Mouse (Mus musculus) splenic B cell, adult 2 months (primary cell): ENCODE data around the gene Oas1f.
A peak's percentile ranks its signal among the peaks of the same experiment; 100 is the strongest.
"Not testable (repeated sequence)": the region's sequence is repeated elsewhere in the genome, so short reads cannot be mapped to it uniquely, and the experiment has no call there.

Source experiments
- DNase-seq: peaks from one replicate; pipeline ENCODE4 v3.0.0-alpha.2; 2011; ENCODE audit warnings: low read depth, low spot score
- H3K27me3 ChIP-seq: 2 replicates; pipeline ENCODE4 v1.6.1; 2012; ENCODE audit warnings: mild to moderate bottlenecking, low read length, moderate library complexity, mixed read lengths; ENCODE audit not compliant: control insufficient read depth, poor library complexity, insufficient read depth, severe bottlenecking
- H3K36me3 ChIP-seq: 2 replicates; pipeline ENCODE4 v1.6.1; 2012; ENCODE audit warnings: mild to moderate bottlenecking, low read length, moderate library complexity, mixed read lengths; ENCODE audit not compliant: control insufficient read depth, poor library complexity, insufficient read depth, severe bottlenecking

Gene Oas1f

DNA sequence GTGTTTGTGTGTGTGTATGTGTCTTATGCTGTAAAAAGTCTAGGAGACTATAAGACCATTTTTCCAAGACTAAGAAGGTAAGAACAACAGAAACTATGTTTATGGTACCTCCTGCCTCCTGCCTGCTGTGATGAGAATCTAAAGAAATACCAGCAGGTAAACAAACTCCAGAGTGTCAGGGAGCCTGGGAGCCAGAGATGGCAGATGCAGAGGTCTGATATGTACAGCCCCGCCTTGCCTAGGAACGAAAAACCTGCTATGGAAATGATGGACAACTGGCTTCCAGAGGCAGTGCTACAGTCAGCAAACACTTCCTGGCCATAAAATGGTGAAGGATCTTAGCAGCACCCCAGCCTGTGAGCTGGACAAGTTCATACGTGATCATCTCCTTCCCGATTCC, at the start of gene Oas1f:
Gene Oas1f (plus strand): TSS at position 301 of the 400 bp plus-strand sequence.
- no peak for DNase-seq
- Histone ChIP-seq H3K36me3 (no peaks in the 10 kb centered on the region), H3K27me3 (no peaks in the 10 kb centered on the region)

DNA sequence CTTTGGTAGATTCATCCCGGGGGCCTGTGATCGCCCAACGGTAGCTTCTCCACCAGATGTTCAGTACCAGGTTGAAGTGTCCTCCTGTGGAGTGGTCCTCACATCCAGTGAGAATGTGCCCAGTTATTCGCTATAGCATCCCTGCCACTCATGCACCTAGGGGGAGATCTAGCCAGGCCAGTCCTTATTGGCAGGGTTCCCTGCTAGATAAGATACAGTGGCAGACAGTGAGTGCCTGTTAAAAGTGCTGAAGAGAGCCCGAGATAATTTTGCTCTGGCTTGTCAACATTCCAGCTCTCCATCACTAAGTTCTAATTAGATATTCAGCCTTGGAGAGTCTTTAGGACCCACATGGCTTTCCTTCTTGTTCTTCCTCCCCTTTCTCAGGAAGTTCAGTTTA, 49.0 kb upstream of the Oas1f start:
- not testable (repeated sequence) for DNase-seq, H3K36me3 ChIP-seq, H3K27me3 ChIP-seq

GRCm38 (mm10) chr5:120798943-120799342, 48.2 kb upstream of the Oas1f start:
- not testable (repeated sequence) for H3K36me3 ChIP-seq, DNase-seq, H3K27me3 ChIP-seq

DNA sequence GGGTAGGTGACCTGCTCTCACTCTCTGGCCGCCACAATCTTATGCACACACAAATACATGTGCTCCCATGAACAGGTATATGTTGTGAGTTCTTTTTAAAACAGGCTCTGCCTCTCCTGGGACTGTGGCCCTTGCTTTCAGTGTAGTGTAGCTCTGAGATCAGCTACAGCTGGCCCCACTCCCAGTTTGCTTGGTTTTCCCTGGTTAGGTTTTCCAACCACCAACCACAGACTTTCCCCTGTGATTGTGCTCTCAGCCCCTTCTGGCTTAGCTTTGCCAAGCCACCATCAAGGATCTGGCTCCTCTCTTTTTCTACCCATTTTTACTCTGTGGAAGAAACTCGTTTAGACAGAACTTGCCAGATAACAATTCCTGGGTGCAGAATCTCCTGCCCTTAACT, 43.6 kb upstream of the Oas1f start:
- Histone ChIP-seq H3K36me3 (peaks cover 3% of the 10 kb centered on the region; the same call in 1 of the 2 replicates), H3K27me3 (no peaks in the 10 kb centered on the region)
- DNase-seq, result no peak

DNA sequence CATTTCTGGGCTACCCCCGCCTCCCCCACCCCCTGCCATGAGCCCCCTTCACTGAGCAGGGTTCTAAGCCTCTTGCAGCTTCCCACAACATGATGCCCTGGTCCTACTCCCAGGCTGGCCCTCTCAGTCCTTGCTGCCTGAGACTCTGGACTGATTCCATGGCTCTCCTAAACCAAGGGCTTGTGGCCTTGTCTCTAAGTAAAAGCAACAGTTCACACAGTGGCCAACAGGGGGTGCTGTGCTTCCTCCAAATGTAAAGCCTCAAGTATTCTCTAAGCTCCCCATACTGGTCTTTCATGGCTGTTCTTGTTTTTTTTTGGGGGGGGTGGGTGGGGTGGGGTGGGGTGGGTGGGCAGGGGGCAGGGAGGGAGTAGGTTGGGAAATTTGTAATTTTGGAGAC, 40.7 kb upstream of the Oas1f start:
- Histone ChIP-seq H3K36me3 (peaks cover 3% of the 10 kb centered on the region; the same call in 1 of the 2 replicates), H3K27me3 (no peaks in the 10 kb centered on the region)
- DNase-seq, result peak; percentile 86

- peaks cover 3% of the 10 kb centered on the region; the same call in 1 of the 2 replicates for H3K36me3 ChIP-seq
- no peaks in the 10 kb centered on the region for H3K27me3 ChIP-seq
- no peak for DNase-seq
Observed at GRCm38 (mm10) chr5:120809171-120809570, 38.0 kb upstream of the Oas1f start.

- peak; percentile 84 for DNase-seq
- H3K36me3 ChIP-seq, result 0 out of 2 replicates have a peak, but pooled peaks cover 2% of the 10 kb centered on the region
- H3K27me3 ChIP-seq, result no peaks in the 10 kb centered on the region
Observed at GRCm38 (mm10) chr5:120811951-120812819, 35.0 kb upstream of the Oas1f start, which contains the start of gene Oas1c. Gene Oas1c (minus strand): TSS chr5:120812514.

DNA sequence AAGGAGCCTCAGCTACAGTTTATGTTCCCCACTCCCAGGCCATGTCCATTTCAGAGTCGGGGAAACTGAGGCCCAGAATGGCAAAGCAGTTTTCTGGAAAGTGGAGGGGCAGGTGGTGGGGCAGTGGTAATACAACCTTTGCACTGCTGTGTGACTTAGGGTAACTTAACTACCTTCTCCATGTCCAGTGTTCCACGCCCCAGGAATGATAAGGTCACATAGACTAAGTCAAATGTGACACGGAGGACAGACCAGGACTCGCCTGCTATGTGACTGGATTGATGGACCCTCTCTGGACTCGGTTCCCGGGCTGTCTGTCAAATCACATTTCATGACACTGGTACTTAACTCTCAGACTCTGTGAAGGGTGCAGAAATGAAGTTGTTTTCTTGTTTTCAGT, 34.1 kb upstream of the Oas1f start:
- H3K36me3 ChIP-seq, result peaks cover 7% of the 10 kb centered on the region; the same call in 1 of the 2 replicates
- no peaks in the 10 kb centered on the region for H3K27me3 ChIP-seq
- no peak for DNase-seq

DNA sequence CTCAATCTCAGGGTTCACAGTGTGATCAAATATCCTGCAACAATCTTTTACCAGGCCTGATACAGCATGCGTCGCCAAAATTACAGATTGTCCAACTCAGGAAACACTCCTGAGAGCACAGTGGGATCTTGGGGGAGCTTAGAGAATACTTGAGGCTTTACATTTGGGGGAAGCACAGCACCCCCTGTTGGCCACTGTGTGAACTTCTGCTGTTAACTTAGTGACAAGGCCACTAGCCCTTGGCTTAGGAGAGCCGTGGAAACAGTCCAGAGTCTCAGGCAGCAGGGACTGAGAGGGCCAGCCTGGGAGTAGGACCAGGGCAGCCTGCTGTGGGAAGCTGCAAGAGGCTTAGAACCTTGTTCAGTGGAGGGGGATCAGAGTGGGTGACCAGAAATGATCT, 31.2 kb upstream of the Oas1f start:
- peak; percentile 80 for DNase-seq
- no peaks in the 10 kb centered on the region for H3K27me3 ChIP-seq
- H3K36me3 ChIP-seq, result peaks cover 10% of the 10 kb centered on the region; the same call in 1 of the 2 replicates

DNA sequence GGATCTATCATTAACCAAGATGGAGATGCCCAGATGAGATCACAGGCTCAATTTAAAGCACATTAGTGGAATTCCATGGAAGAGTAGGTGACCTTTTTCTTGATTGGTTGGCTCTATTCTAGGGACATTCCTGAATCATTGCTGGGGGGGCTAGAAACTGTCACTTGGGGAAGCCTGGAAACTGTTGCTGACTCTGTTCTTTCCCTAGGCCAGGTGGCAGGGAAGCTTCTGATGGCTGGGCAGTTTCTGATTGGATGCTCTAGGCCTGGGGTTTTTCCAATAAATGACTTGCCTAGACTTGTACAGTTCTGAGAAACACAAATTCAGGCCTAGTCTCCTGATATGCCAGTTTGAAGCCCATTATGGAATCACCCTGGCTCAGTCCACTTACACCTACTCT, 28.2 kb upstream of the Oas1f start:
- H3K27me3 ChIP-seq, result no peaks in the 10 kb centered on the region
- no peak for DNase-seq
- H3K36me3 ChIP-seq, result peaks cover 10% of the 10 kb centered on the region; the same call in 1 of the 2 replicates

GRCm38 (mm10) chr5:120831031-120831430, 16.1 kb upstream of the Oas1f start:
- H3K36me3 ChIP-seq, result no peaks in the 10 kb centered on the region
- no peaks in the 10 kb centered on the region; the same call in 1 of the 2 replicates for H3K27me3 ChIP-seq
- peak; percentile 58 for DNase-seq

DNA sequence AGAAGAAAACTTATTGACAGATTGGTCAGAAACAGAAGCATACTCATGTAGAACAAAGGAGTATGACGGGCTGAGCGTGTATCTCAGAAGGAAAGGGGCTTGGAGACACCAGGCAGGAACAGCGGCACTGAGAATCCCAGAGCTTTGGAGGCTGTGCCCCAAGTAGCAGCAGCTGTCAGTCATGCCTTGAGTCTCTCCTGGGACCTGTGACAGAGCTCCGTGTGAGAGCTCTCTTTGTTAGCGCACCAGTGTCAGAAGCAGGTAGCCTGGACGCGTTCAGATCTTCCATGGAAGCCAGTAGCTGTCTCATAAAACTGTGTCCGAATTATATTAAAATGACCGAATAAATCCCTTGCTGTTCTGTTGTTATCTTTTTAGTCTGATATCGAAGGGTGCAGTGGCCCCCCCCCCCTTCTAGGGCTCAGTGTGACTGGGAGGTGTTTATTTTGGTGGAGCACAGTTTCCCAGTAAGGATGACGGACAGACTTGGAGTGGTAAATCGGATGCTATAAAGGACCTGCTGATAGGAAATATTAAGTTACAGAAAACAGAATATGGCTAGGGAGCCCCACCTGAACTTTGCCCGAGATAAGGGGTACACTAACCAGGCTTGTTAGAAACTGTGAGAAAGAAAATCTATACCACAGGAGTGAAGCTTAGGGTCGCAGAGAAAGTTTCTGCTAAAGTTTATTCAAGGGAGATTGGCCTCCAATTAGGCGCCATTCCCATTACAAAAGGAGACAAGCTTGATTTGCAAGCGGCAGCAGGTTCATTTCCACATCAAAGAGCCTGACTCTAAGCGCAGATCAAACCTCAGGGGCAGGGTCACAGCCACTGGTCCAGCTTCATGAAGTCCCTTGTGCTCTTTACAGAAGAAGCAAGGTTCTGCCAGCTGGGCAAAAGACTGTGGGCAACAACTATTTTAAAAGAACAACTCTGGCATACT, 13.6 kb upstream of the Oas1f start:
- H3K36me3 ChIP-seq, result no peaks in the 10 kb centered on the region
- no peak for DNase-seq
- no peaks in the 10 kb centered on the region; the same call in 1 of the 2 replicates for H3K27me3 ChIP-seq

- Histone ChIP-seq H3K27me3 (no peaks in the 10 kb centered on the region; the same call in 1 of the 2 replicates), H3K36me3 (no peaks in the 10 kb centered on the region)
- peak; percentile 71 for DNase-seq
Observed at GRCm38 (mm10) chr5:120836731-120837585, 10.2 kb upstream of the Oas1f start.

DNA sequence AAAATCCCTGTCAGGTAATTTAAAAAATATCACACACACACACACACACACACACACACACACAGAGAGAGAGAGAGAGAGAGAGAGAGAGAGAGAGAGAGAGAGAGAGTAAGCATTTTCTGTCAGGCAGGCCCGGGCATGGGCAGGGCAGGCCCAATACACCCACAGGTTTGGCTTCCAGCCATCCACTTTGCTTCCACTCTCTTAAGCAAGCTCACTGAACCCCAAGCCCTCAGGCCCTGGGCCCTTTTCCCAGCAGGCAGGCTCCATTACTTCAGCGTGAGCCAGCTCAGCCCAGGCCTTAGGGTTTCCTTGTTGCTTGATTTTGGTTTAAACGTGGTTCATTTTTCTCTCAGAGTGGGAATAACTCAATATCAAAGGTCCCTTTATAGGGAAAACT, 2.5 kb upstream of the Oas1f start:
- no peak for DNase-seq
- Histone ChIP-seq H3K27me3 (no peaks in the 10 kb centered on the region), H3K36me3 (no peaks in the 10 kb centered on the region)
